Mouse (Mus musculus) T-helper 2 cell (primary cell): ENCODE results near the gene Txndc5.

Experiments
- in situ Hi-C: fragments of 300-600 bp; cut with MboI, MseI; formaldehyde crosslinking; loops from one replicate; pipeline ENCODE4 v1.15.1; 2025; ENCODE audit warnings: high pct_unique_total_duplicates

Gene Txndc5

DNA sequence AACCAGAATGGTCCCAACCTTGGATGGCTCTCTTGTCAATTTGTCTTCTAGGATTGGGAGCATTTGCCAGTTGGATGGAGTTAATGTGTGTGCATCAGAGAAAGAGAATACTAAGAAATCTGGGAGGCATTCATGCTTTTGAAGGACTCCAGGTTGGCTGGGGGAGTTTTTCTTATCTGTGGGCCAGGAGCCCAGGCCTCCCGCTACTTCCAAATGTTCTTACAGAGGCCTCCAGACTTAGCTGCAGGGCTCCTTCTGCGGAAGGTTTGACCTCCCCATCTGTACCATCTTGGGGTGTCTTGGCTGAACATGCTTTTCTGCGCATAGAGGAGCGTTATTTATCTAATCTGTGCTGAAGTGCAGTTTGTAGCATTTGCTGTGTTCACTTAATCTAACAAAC, 56.0 kb downstream of the Txndc5 start:
- in situ Hi-C loops = no loop called here

- in situ Hi-C loops = no loop called here
Observed at GRCm38 (mm10) chr13:38470882-38471281, 57.7 kb downstream of the Txndc5 start.

GRCm38 (mm10) chr13:38463410-38463809, 65.2 kb downstream of the Txndc5 start:
- in situ Hi-C loops = no loop called here

- in situ Hi-C loops = no loop called here
Observed at GRCm38 (mm10) chr13:38451446-38451845, 77.2 kb downstream of the Txndc5 start.
